Mouse (Mus musculus) stomach, postnatal 0 days (tissue): Measurements from ENCODE around the gene Smim15. TPM values are rescaled to one million over a fixed set of nuclear protein-coding genes. Genes with fewer than 3 reads are reported as not detected.

Experiments used
- ATAC-seq: fragments of 200-750 bp; cut with Nextera tagmentation; 2 replicates; pipeline ENCODE4 v1.8.0; 2017; ENCODE audit not compliant: low FRiP score, low TSS enrichment
- DNase-seq: peaks from one replicate; pipeline ENCODE4 v3.0.0-alpha.2; 2016; ENCODE audit warnings: low spot score
- H3K27ac ChIP-seq: fragments of 300-500 bp; sonication (generic); replicated peaks from 2 replicates; pipeline ENCODE4 v1.5.1; 2014; ENCODE audit warnings: mild to moderate bottlenecking, control low read depth
- H3K27me3 ChIP-seq: fragments of 300-500 bp; sonication (generic); 2 replicates; pipeline ENCODE4 v1.6.1; 2014; ENCODE audit warnings: low read length; ENCODE audit not compliant: control insufficient read depth, insufficient read depth
- H3K36me3 ChIP-seq: fragments of 300-500 bp; sonication (generic); 2 replicates; pipeline ENCODE4 v1.6.1; 2014; ENCODE audit warnings: low read length, mixed read lengths; ENCODE audit not compliant: control insufficient read depth, insufficient read depth
- H3K4me1 ChIP-seq: fragments of 300-500 bp; sonication (generic); replicated peaks from 2 replicates; pipeline ENCODE4 v1.6.1; 2014; ENCODE audit warnings: antibody characterized with exemption; ENCODE audit not compliant: control insufficient read depth, insufficient read depth
- H3K4me2 ChIP-seq: fragments of 300-500 bp; sonication (generic); replicated peaks from 2 replicates; pipeline ENCODE4 v1.6.1; 2014; ENCODE audit warnings: low read depth, mild to moderate bottlenecking, control low read depth, moderate library complexity
- H3K4me3 ChIP-seq: fragments of 300-500 bp; sonication (generic); 2 replicates; pipeline ENCODE4 v1.5.1; 2014; ENCODE audit warnings: low read depth, low read length, control low read depth
- H3K9ac ChIP-seq: fragments of 300-500 bp; sonication (generic); 2 replicates; pipeline ENCODE4 v1.6.1; 2014; ENCODE audit warnings: mild to moderate bottlenecking, low read length, control low read depth, mixed read lengths
- H3K9me3 ChIP-seq: fragments of 300-500 bp; sonication (generic); 2 replicates; pipeline ENCODE4 v1.6.1; 2016; ENCODE audit warnings: low read length; ENCODE audit not compliant: control insufficient read depth
- CTCF ChIP-seq: IDR thresholded peaks from 2 replicates; pipeline ENCODE4 v1.5.1; 2016; ENCODE audit warnings: antibody characterized with exemption, low read depth, mild to moderate bottlenecking, moderate library complexity
- EP300 ChIP-seq: optimal IDR thresholded peaks from 2 replicates; pipeline ENCODE3; 2016; ENCODE audit warnings: antibody characterized with exemption
- WGBS: fragments of 180-500 bp; shearing (Covaris S2); extraction: QIAGEN DNeasy Blood & Tissue Kit; methylation state at CpG from one replicate; pipeline ENCODE4 v1.1.7; 2014; 5-methylcytosine and 5-hydroxymethylcytosine counted together
- polyA plus RNA-seq: library from polyadenylated mRNA; unstranded; fragments of >200 nt; fragmentation: Nextera tagmentation; extraction: Ambion mirVana; gene quantifications from 2 replicates; pipeline ENCODE4 v1.2.1, GENCODE M21; 2015

Gene Smim15
- polyA plus RNA-seq, 1 experiment from 2014 or later, result 46.5 TPM

DNA sequence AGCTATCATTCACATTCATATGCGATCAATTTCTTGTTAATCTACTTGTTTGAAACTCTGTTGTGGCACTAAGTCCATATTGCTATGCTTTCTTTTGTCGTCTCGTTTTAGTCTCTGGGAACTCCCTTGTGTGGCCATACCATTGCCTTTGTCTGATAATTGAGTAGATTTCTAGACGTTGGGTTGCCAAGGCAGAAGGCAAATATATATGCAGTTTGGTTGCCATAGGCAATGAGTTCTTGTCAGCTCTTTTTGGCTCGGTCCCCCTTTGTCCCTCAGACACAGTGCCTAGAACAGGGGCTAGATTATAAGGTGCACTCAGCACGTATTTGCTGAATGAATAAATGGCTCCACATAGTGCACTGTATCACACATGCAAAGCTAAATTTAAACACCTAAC lies 20.1 kb downstream of the Smim15 start:
- Histone ChIP-seq H3K4me3 (no peak overlapping the region), H3K27ac (no peak overlapping the region), H3K4me1 (no peaks in the 10 kb centered on the region), H3K9ac (no peak overlapping the region), H3K9me3 (no peaks in the 10 kb centered on the region), H3K36me3 (no peaks in the 10 kb centered on the region), H3K27me3 (no peaks in the 10 kb centered on the region), H3K4me2 (no peak overlapping the region)
- ATAC-seq (no peak), DNase-seq (no peak)
- whole genome bisulfite sequencing, result 61% methylated on average over 6 of the region's 6 CpGs
- TF ChIP-seq EP300, result no peak
- TF ChIP-seq CTCF, result no peak

DNA sequence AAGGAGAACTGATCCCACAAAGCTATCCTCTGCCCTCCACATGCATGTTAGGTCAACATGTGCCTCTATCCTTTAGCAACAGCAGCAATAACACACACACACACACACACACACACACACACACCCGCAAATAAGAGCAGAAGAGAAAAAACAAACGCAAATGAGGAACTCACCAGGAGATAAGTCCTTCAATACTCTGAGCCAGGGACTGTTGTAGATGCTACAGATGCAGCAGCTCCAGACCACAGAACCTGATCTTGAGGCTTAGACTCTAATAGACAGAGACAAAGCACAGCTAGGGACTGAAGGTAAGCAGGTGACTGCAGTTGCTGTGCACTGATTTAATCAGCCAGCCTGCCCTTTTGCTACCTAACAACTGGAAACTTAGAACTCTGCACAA lies 21.8 kb downstream of the Smim15 start:
- Histone ChIP-seq H3K4me3 (no peak overlapping the region), H3K27me3 (no peaks in the 10 kb centered on the region), H3K9ac (no peak overlapping the region), H3K9me3 (no peaks in the 10 kb centered on the region), H3K27ac (no peak overlapping the region), H3K36me3 (no peaks in the 10 kb centered on the region), H3K4me1 (no peaks in the 10 kb centered on the region), H3K4me2 (no peak overlapping the region)
- WGBS, result 68% methylated on average over 2 of the region's 2 CpGs
- no peak for TF ChIP-seq EP300
- TF ChIP-seq CTCF, result no peak
- DNase-seq (no peak), ATAC-seq (no peak)

DNA sequence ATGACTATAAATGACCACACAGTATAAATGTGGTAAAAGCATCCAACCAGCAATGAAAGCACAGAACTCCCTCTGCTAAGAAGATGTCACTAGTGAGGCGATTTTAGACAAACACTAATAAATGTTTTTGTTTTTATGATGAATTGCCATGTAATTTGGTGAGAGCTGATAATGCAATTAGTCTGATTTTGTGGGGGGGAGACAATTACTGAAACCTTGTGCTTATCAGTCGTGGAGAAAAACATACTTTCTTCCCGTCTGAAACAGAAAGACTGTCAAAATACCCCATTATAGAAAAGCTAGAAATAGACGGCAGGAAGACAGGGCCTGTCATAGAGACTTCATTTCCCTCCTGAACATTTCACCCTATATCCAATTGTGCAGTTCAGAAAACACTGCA lies 24.9 kb downstream of the Smim15 start:
- Histone ChIP-seq H3K27me3 (no peaks in the 10 kb centered on the region), H3K9me3 (no peaks in the 10 kb centered on the region), H3K4me2 (no peak overlapping the region), H3K27ac (no peak overlapping the region), H3K4me1 (no peaks in the 10 kb centered on the region), H3K9ac (no peak overlapping the region), H3K4me3 (no peak overlapping the region), H3K36me3 (no peaks in the 10 kb centered on the region)
- ATAC-seq (no peak), DNase-seq (no peak)
- TF ChIP-seq CTCF (no peak), EP300 (no peak)
- 68% methylated on average over 4 of the region's 4 CpGs for WGBS

- Histone ChIP-seq H3K9ac (no peak overlapping the region), H3K36me3 (no peaks in the 10 kb centered on the region), H3K4me1 (no peaks in the 10 kb centered on the region), H3K9me3 (no peaks in the 10 kb centered on the region), H3K27me3 (no peaks in the 10 kb centered on the region), H3K4me2 (no peak overlapping the region), H3K27ac (no peak overlapping the region), H3K4me3 (no peak overlapping the region)
- no peak for TF ChIP-seq CTCF
- TF ChIP-seq EP300, result no peak
- WGBS, result 97% methylated on average over 10 of the region's 10 CpGs
- ATAC-seq, result no peak
- no peak for DNase-seq
Measured at GRCm38 (mm10) chr13:108070171-108070570, 25.9 kb downstream of the Smim15 start.

DNA sequence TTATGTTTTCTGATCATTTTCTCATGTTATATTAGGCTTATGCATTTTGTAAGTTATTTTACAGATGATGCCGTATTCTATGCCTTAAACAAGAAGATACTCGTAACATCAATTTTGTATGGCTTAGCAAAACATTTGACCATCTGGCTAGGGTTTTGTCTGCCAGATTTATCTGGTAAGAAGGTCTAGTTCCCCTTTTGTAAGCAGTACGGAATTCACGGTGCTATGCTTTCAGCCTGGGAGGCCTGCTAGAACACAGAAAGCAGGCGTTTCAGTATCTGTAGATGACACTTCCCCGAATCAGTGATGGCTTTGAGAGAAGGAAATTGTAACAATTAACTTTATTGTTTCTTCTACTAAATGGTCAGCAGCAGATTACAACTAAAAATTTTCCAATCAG lies 33.2 kb downstream of the Smim15 start:
- H3K27ac ChIP-seq, result no peak overlapping the region
- no peaks in the 10 kb centered on the region for H3K9me3 ChIP-seq
- DNase-seq, result no peak
- no peaks in the 10 kb centered on the region for H3K36me3 ChIP-seq
- H3K4me1 ChIP-seq, result no peaks in the 10 kb centered on the region
- no peak overlapping the region for H3K9ac ChIP-seq
- ATAC-seq, result no peak
- 74% methylated on average over 6 of the region's 6 CpGs for WGBS
- TF ChIP-seq CTCF, result no peak
- TF ChIP-seq EP300, result no peak
- no peaks in the 10 kb centered on the region for H3K27me3 ChIP-seq
- H3K4me3 ChIP-seq, result no peak overlapping the region
- no peak overlapping the region for H3K4me2 ChIP-seq

GRCm38 (mm10) chr13:108077901-108078300 lies 33.7 kb downstream of the Smim15 start:
- Histone ChIP-seq H3K9me3 (no peaks in the 10 kb centered on the region), H3K4me1 (no peaks in the 10 kb centered on the region), H3K27me3 (no peaks in the 10 kb centered on the region), H3K4me3 (no peak overlapping the region), H3K4me2 (no peak overlapping the region), H3K36me3 (no peaks in the 10 kb centered on the region), H3K9ac (no peak overlapping the region), H3K27ac (no peak overlapping the region)
- TF ChIP-seq CTCF (no peak), EP300 (no peak)
- 87% methylated on average over 4 of the region's 4 CpGs for WGBS
- DNase-seq (no peak), ATAC-seq (no peak)
